Mouse (Mus musculus): ENCODE measurements around the gene Col6a2.

Gene Col6a2

DNA sequence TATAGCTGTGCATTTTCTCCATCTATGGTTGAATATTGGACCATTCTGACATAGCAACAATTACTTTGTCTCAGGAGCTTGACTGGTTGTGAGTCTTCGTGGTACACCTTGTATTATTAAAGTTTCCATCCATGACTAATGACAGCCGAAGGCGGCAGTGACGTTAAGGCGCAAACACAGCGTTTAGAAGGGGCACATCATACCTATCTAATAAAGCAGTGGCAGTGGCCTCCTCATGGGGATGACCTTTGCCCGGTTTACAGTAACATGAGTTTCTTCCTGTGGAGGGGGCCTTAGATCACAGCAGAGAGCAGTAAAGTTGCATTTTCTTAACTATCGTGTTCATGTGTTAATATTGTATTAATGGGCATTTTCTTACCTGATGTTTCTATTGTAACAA lies 75.2 kb downstream of the Col6a2 start:
- DNase-seq (ENCODE audit: low spot score) = no peak

DNA sequence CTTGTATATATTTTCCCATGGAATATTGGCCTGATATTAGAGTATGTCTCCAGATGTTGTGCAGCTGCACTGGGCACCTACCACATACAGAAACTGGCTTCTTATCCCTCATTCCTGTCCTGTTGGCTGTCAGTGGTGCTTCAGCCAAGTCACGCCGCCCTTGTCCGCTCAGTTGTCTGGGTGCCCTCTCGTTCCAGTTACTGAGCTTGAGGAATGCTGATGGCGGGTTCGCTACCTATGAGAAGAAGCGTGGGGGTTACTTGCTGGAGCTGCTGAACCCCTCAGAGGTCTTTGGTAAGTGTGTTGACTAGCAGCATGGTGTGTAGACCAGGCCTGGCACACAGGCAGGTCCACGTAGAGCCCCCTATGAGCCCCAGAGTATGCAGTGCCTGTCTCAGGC lies 76.9 kb downstream of the Col6a2 start:
- DNase-seq (ENCODE audit: low spot score) = no peak

All from embryo, embryonic 10 days (tissue).